Mouse (Mus musculus) stomach, embryonic 14.5 days (tissue): ENCODE results near the gene Mettl3. TPM values are rescaled to one million over a fixed set of nuclear protein-coding genes. Genes with fewer than 3 reads are reported as not detected.

Experiments
- ATAC-seq: fragments of 200-750 bp; cut with Nextera tagmentation; 2 replicates; pipeline ENCODE4 v1.8.0; 2017; ENCODE audit warnings: low read depth, moderate TSS enrichment; ENCODE audit not compliant: insufficient number of reproducible peaks, insufficient read depth, low FRiP score
- H3K27ac ChIP-seq: fragments of 300-500 bp; sonication (generic); 2 replicates; pipeline ENCODE4 v1.5.1; 2014; ENCODE audit warnings: mild to moderate bottlenecking, low read length, moderate library complexity, mixed read lengths
- H3K27me3 ChIP-seq: fragments of 300-500 bp; sonication (generic); 2 replicates; pipeline ENCODE4 v1.6.1; 2014; ENCODE audit warnings: low read length, control low read depth, mixed read lengths; ENCODE audit not compliant: control insufficient read depth, insufficient read depth
- H3K36me3 ChIP-seq: fragments of 300-500 bp; sonication (generic); 2 replicates; pipeline ENCODE4 v1.6.1; 2014; ENCODE audit warnings: mild to moderate bottlenecking, control low read depth, low read length, moderate library complexity, mixed read lengths; ENCODE audit not compliant: control insufficient read depth, insufficient read depth
- H3K4me1 ChIP-seq: fragments of 300-500 bp; sonication (generic); 2 replicates; pipeline ENCODE4 v1.6.1; 2014; ENCODE audit warnings: low read length, control low read depth, mixed read lengths; ENCODE audit not compliant: control insufficient read depth, insufficient read depth
- H3K4me2 ChIP-seq: fragments of 300-500 bp; sonication (generic); replicated peaks from 2 replicates; pipeline ENCODE4 v1.6.1; 2014; ENCODE audit warnings: low read depth, low read length, control low read depth
- H3K4me3 ChIP-seq: fragments of 300-500 bp; sonication (generic); 2 replicates; pipeline ENCODE4 v1.5.1; 2014; ENCODE audit warnings: low read depth, low read length, control low read depth
- H3K9ac ChIP-seq: fragments of 300-500 bp; sonication (generic); replicated peaks from 2 replicates; pipeline ENCODE4 v1.6.1; 2014; ENCODE audit warnings: low read depth, mild to moderate bottlenecking, control low read depth, low read length, moderate library complexity, mixed read lengths
- H3K9me3 ChIP-seq: fragments of 300-500 bp; sonication (generic); 2 replicates; pipeline ENCODE4 v1.6.1; 2016; ENCODE audit warnings: low read depth, low read length, control low read depth; ENCODE audit not compliant: control insufficient read depth
- WGBS: fragments of 180-500 bp; shearing (Covaris S2); extraction: QIAGEN DNeasy Blood & Tissue Kit; methylation state at CpG from one replicate; pipeline ENCODE4 v1.1.7; 2014; 5-methylcytosine and 5-hydroxymethylcytosine counted together
- polyA plus RNA-seq: library from polyadenylated mRNA; unstranded; fragments of >200 nt; fragmentation: Nextera tagmentation; extraction: Ambion mirVana; gene quantifications from 2 replicates; pipeline ENCODE4 v1.2.1, GENCODE M21; 2014

Mettl3 gene
- 41.3 and 45.3 TPM in 2 replicates for polyA plus RNA-seq

DNA sequence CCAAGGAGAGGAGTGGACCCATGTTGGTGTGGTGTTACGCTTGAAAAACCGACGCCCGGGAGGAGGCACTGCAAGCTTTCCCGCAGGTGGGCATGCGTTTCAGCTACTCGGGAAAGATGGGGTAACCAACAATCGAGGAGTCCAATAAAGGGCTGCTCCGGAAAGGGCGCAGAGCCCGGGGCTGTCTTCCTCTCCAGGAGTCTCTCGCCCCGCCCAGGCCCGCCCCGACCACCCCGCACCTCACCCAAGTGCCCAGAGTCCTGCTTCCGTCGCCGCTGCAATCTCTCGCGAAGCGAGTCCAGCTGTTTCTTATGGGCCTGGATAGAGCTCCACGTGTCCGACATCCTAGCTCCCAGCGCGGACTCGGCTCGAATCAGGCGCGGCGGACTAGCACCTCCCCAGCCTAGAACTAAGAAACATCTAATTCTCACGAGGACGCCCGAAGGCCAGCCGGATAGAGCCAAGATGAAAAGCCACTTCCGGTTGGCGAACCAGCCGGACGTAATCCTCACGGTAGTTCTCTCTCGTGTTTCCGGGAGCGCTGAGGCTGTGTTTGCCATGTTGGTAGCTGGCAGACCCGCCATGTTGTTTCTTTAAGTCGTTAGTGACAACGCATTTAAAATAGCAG lies at the start of gene Mettl3:
Mettl3 (minus strand) TSS at position 485 of the 628 bp plus-strand sequence.
- Histone ChIP-seq H3K36me3 (peaks cover 5% of the 10 kb centered on the region), H3K4me3 (peak within 1 kb of the TSS; percentile 67), H3K27ac (peak within 1 kb of the TSS; percentile 91), H3K4me1 (0 out of 2 replicates have a peak, but pooled peaks cover 3% of the 10 kb centered on the region), H3K4me2 (peak within 1 kb of the TSS; percentile 70), H3K27me3 (no peaks in the 10 kb centered on the region), H3K9ac (peak within 1 kb of the TSS; percentile 62), H3K9me3 (no peaks in the 10 kb centered on the region)
- under 1% methylated on average over 46 of the region's 46 CpGs for WGBS
- ATAC-seq = peak; percentile 96

DNA sequence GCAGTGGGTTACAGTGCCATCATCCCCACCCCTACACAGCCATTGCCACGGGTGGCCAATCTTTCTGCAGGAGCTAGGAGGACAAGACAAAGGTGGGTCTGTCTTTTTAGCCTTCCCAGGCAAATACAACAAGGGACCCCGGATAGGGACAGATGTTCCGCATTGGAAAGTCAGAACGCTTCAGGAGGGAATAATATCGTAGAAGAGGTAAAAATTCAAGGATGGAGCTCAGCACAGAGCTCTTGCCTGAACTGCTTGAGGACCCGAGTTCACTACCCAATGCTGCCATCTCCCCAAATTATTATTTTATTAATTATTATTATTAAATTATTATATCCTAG lies 34.6 kb upstream of the Mettl3 start:
- Histone ChIP-seq H3K36me3 (no peaks in the 10 kb centered on the region), H3K4me1 (no peaks in the 10 kb centered on the region), H3K27me3 (no peaks in the 10 kb centered on the region), H3K9ac (no peak overlapping the region), H3K4me3 (no peak overlapping the region), H3K27ac (no peak overlapping the region), H3K4me2 (no peak overlapping the region), H3K9me3 (no peaks in the 10 kb centered on the region; the same call in 1 of the 2 replicates)
- WGBS = 74% methylated on average over 6 of the region's 6 CpGs
- ATAC-seq = no peak

DNA sequence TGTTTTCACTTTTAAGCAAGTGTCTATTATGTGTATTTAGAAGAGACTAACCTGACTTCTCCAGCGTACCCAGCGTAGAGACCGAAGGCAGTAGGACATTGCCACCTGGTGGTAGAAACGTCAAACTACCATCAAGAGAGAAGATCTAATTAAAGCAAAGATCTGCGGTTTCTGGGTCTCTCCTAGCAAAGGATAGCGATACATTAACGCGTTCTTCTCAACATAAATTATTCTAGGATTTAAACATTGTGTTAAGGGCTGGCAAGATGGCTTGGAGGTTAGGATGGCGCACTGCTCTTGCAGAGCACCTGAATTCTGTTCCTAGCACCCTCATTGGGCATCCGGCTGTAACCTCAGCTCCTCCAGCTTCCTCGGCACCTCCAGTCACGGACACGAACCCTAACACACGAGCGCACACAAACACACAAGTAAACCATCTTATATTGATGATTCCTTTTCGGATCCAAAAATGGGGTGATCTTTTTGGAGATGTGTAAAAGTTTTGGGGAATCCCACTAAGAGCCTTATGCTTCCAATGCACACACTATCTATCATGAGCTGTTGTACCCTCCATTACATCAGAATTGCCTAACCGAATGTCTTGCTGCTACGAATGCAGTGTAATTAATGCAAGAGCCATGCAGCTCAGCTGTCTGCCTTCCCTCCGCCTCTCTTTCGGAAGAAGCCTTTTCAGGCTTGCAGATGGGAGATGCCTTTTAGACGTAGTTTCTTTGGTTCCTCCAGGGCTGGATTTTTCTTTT lies 34.0 kb upstream of the Mettl3 start:
- H3K9ac ChIP-seq = no peak overlapping the region
- H3K27ac ChIP-seq = no peak overlapping the region
- 28% methylated on average over 21 of the region's 21 CpGs for WGBS
- H3K4me3 ChIP-seq = no peak overlapping the region
- H3K9me3 ChIP-seq = no peaks in the 10 kb centered on the region
- H3K4me2 ChIP-seq = peak overlapping the region; percentile 8; the same call in 1 of the 2 replicates
- no peak for ATAC-seq
- H3K4me1 ChIP-seq = no peaks in the 10 kb centered on the region
- no peaks in the 10 kb centered on the region for H3K27me3 ChIP-seq
- H3K36me3 ChIP-seq = no peaks in the 10 kb centered on the region

DNA sequence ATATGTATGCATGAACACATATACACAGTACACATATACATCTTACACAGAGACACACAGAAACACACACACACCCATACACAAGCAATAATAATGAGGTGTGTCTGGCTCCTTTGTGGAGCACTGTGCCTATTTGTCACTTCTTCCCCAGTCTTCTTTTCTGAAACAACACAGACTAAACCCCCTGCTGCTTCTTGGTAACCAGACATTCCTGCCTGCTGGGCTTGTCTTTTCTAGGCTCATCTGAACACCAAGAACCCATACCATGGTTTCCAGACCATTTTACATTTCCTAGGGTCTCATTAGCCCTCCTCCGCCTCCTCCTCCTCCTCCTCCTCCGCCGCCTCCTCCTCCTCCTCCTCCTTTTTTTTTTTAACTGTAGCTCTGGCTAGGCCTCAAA lies 27.2 kb upstream of the Mettl3 start:
- Histone ChIP-seq H3K9me3 (no peaks in the 10 kb centered on the region), H3K27me3 (0 out of 2 replicates have a peak, but pooled peaks cover 4% of the 10 kb centered on the region), H3K27ac (no peak overlapping the region), H3K4me2 (no peak overlapping the region), H3K4me3 (no peak overlapping the region), H3K9ac (no peak overlapping the region), H3K36me3 (no peaks in the 10 kb centered on the region), H3K4me1 (0 out of 2 replicates have a peak, but pooled peaks cover 4% of the 10 kb centered on the region)
- no peak for ATAC-seq
- WGBS = 67% methylated on average over 3 of the region's 3 CpGs

- Histone ChIP-seq H3K9ac (no peak overlapping the region), H3K27me3 (0 out of 2 replicates have a peak, but pooled peaks cover 4% of the 10 kb centered on the region)
- WGBS = 29% methylated on average over 4 of the region's 4 CpGs
These were observed 26.3 kb upstream of the Mettl3 start for GRCm38 (mm10) chr14:52331069-52331750.

DNA sequence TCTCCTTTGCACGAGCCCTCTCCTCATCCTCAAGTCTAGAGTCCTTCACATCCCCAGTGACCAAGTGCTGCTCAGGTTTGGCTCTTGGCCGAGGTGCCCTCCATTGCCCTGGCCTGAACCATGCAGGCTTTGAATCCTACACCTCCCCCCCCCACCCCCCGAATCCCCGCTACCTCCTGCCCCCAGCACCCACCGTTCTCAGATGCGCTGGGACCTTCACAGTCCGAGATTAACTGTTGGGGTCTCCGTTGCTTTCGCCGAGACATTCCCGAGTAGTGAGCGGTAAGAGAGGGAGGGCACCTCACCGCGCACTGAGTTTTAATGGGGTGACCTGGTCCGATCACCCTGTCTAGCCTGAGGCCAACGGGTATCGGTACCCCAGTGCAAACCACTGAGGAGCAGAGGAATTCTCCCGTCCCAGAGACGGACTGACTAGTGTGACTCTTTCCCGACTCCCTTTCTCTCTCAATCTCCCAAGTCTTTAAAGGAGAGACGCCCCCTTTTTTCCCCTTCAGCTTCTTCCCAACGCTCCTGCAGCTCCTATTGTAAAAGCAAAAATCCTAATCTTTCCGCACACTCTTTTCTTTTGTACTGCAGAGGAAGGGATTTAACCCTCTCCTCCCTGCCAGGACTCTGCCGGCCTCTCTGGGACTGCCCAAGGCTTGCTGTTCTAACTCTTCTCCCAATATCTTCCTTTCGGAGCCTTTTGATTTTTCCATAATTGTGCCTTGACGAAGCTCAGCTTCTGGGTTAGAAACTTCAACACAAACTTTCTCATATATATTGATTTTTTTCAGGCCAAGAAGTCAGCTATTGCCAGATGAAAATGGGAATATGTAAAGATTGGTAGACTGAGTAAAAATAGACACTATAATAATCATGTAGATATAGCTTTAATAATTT lies 23.2 kb upstream of the Mettl3 start, which contains the start of gene Sall2:
Sall2 (minus strand) TSS at position 853 of the 903 bp plus-strand sequence.
- Histone ChIP-seq H3K9ac (no peak within 1 kb of the TSS; the same call in 1 of the 2 replicates), H3K9me3 (no peaks in the 10 kb centered on the region), H3K4me3 (peak within 1 kb of the TSS; percentile 38), H3K27me3 (0 out of 2 replicates have a peak, but pooled peaks cover 4% of the 10 kb centered on the region), H3K4me1 (0 out of 2 replicates have a peak, but pooled peaks cover 4% of the 10 kb centered on the region), H3K36me3 (no peaks in the 10 kb centered on the region), H3K4me2 (peak within 1 kb of the TSS; percentile 74), H3K27ac (no peak within 1 kb of the TSS)
- WGBS = 2% methylated on average over 26 of the region's 26 CpGs
- peak; percentile 49; the same call in 1 of the 2 replicates for ATAC-seq

More at GRCm38 (mm10) chr14:52331069-52331750, 26.3 kb upstream of the Mettl3 start:
- no peak overlapping the region for H3K4me2 ChIP-seq
- no peaks in the 10 kb centered on the region for H3K36me3 ChIP-seq
- no peak overlapping the region for H3K4me3 ChIP-seq
- ATAC-seq = no peak
- no peaks in the 10 kb centered on the region for H3K9me3 ChIP-seq
- H3K27ac ChIP-seq = no peak overlapping the region
- H3K4me1 ChIP-seq = 0 out of 2 replicates have a peak, but pooled peaks cover 4% of the 10 kb centered on the region

DNA sequence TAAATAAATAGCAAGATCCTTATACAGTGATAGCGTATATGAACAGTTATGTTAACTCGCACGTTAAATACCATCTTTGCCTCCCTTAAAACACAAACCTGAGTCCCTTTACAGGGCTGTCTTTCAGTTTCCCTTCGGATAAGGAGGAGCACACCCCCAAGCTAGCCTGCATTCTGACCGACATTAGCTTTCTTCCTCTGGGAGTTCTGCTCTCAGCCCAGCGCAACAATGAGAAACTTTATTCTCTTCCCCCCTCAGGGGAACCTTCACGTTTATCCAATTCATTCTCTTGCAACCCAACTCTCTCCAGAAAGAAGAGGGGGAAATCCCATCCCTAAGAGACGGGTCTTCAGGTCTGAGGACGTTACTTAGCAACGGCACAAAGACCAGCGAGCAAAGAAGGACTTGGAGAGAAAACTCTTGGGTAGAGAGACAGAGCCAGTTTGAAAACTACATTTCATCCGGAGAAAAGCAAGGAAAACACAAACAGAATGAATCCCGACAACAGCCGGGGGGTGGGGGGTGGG lies 22.5 kb upstream of the Mettl3 start:
- Histone ChIP-seq H3K4me2 (peak overlapping the region; percentile 74), H3K9me3 (no peaks in the 10 kb centered on the region), H3K9ac (no peak overlapping the region), H3K27me3 (0 out of 2 replicates have a peak, but pooled peaks cover 4% of the 10 kb centered on the region), H3K36me3 (no peaks in the 10 kb centered on the region), H3K4me1 (0 out of 2 replicates have a peak, but pooled peaks cover 4% of the 10 kb centered on the region), H3K27ac (no peak overlapping the region), H3K4me3 (peak overlapping the region; percentile 38)
- no peak for ATAC-seq
- WGBS = 5% methylated on average over 14 of the region's 14 CpGs
